Mouse (Mus musculus): Measurements from ENCODE around the gene Eef1g.
"Not testable (repeated sequence)": the region's sequence is repeated elsewhere in the genome, so short reads cannot be mapped to it uniquely, and the experiment has no call there.

The Eef1g gene

DNA sequence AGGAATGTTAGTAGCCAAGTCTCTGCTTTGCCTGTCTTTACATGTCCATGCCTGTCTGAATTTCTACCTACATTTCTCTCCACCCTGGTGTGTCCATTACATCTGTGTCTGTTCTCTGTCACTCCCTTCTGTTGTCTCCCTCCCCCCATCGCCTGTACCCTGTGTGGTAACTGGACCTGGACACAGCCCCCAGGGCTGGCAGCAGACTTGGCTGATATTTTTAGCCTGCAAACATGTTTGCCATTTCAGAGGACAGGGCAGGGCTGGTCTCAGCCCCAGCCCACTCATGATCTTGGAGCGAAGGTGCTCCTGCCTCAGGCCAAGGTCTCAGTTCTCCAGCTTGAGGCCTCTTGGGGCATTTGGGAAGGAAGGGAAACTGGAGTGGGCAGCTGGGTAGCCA lies 21.0 kb downstream of the Eef1g start:
- DNase-seq (ENCODE audit: low spot score): no peak

DNA sequence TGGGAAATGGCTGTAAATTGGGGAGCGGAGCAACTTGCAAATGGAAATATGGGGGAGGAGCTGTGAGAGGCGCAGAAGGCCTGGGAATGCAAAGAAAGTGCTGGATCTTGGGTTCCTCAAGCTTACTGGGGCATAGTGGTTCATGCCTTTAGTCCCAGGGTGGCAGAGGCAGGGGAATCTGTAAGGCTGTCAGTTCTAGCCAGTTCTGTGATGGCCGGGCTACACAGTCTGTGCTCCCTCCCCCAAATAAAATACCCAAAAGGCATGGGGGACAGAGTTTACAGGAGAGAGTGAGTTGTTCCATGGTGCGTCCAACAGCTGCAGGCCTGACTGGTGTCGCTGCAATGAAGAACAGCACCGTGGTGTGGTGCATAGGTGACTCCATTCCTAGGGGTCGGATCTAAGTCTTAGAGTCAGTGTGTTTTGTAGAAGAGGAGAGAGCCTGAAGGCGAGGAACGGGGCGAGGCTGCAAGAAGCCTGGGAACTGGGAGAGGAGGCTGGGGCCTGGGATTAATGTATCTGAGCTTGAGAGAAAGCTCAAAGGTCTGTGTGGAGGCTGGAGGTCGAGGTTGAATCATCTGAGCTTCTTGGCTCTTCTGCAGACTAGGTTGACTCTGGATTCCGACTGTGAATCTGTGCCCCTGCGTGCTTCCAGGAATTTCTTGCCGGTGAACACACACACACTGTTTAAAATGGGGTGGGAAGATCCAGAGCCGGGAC lies 21.7 kb downstream of the Eef1g start:
- DNase-seq (ENCODE audit: low spot score): no peak

DNA sequence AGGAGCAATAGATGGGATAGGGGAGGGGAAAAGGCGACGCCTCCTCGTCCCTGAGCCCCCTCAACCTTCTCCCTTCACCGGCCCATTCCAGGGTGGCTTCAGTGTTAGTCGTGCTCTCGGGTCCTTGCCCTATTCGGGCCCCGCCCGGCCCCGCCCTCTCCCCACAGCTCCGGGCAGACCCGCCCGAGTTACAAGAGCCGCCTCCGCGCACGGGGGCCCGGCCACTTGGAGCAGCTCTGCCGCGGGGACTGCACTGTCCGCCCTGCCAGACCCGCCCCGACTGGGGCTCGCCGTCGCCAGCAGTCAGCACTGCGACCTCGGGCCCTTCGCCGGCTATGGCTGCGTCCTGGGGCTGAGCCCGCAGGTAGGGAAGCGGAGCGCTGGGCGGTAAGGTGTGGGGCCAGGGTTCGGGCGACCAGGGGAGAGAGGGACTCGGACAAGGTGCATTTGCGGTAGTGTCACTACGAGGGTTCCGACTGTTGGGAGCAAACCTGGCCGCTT lies 22.3 kb downstream of the Eef1g start, which contains the start of gene Ahnak:
Gene Ahnak (plus strand): TSS at position 219 of the 501 bp plus-strand sequence.
- DNase-seq (ENCODE audit: low spot score): peak; percentile 75

- peak; percentile 87 for DNase-seq (ENCODE audit: low spot score)
Measured at GRCm38 (mm10) chr19:8989567-8990431, 23.0 kb downstream of the Eef1g start.

GRCm38 (mm10) chr19:8990432-8991102 lies 23.7 kb downstream of the Eef1g start:
- DNase-seq (ENCODE audit: low spot score): no peak

- no peak for DNase-seq (ENCODE audit: low spot score)
Measured at GRCm38 (mm10) chr19:8991245-8991870, 24.5 kb downstream of the Eef1g start.

- no peak for DNase-seq (ENCODE audit: low spot score)
Measured at GRCm38 (mm10) chr19:8991871-8992735, 25.3 kb downstream of the Eef1g start.

DNA sequence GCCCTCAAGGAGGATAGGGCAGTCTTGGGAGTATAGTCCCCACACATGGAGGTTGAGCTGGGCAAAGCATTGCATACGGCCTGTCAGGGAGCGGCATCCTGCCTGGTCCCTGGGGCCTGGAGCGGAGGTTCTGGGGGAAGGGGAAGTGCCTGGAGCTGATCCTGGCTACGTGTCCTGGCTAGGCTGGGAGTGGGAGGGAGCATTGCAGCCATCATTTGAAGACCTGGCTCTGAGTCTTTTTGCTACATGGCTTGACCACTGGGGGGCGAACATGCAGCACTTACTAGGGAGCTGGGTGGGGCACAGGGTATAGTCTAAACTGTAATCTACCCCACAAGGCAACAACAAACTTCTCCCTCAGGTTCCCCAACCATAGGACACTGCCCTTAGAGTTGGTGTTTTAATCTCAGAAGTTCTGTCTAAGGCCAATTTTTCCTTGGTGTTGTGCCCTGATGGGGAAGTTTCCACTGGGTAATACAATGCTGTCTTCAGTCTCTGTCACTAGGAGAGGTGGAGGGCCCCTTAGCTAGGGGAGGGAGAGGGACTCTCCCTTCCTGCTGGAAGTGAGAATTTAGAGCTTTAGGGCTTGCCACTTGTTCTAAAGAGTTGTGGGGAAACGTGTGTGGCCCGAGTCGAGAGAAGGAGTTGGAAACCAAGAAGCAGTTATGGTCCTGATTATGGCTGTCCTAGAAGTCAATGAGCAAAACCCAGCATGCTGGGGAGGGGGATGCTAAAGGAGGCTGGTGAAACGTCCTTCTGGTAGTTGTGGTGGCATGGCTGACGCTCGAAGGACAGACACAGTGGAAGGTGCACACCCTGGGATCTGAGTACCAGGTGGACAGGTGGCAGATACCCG lies 26.2 kb downstream of the Eef1g start:
- DNase-seq (ENCODE audit: low spot score): peak; percentile 69

DNA sequence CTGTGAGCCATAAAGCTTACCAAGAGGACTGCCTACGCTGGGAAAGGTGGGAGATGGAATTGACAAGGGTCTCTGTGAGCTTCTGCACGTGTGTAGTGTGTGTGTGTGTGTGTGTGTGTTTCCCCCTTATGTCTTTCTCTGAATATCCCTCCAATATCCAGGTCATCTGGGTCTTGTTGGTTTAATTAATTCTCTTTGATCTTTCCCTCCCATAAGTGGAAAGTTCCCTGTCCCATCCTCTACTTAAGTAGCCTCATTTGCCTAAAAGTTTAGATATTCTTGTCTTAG lies 26.7 kb downstream of the Eef1g start:
- no peak for DNase-seq (ENCODE audit: low spot score)

DNA sequence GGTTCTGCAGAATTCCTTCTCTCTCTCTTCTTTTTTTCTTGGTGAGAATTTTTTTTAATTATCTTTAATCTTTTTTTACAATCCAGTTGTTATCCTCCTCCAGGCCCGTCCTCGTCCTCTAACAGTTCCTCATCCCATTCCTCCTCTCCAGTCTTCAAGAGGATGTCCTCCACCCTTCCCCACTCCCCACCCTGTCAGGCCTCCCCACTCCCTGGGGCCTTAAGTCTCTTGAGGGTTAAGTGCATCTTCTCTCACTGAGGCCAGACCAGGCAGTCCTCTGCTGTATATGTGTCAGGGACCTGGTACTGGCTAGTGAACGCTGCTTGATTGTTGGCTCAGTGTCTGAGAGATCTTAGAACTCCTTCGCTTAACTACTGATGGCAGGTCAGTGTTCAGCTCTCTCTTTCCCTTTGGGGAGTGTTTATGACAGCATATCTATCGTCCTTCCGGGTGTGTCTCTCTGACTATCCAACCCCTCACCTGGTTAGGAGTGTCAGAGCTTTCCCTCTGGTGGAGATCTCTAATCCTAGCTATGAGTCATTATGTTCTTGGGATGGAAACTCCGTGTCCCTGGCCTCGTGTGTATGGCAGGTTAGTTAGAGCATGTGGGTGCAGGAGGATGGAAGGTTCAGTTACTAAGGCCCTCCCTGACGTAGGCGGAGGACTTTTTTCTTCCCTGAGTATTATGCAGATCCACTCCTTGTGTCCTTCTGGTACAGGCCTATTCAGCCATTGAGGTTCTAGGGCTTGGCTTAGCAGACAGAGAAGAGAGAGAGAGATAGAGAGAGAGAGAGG lies 28.2 kb downstream of the Eef1g start:
- DNase-seq (ENCODE audit: low spot score): no peak

DNA sequence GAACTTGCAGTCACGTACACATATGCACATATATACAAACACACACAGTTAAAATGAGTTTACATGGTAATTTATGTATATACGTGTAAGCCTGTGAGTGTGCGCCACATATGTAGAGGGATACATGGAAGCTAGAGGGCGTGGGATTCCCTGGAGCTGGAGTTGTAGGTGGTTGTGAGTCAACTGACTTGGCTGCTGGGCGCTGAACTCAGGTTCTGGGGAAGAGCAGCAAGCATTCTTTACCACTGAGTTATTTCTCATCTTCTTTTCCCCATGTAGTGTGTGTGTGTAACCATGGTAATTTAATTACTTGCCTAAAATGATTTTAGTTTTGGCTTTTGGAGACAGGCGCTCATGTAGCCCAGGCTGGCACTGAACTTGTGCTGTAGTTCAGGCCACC lies 29.8 kb downstream of the Eef1g start:
- no peak for DNase-seq (ENCODE audit: low spot score)

DNA sequence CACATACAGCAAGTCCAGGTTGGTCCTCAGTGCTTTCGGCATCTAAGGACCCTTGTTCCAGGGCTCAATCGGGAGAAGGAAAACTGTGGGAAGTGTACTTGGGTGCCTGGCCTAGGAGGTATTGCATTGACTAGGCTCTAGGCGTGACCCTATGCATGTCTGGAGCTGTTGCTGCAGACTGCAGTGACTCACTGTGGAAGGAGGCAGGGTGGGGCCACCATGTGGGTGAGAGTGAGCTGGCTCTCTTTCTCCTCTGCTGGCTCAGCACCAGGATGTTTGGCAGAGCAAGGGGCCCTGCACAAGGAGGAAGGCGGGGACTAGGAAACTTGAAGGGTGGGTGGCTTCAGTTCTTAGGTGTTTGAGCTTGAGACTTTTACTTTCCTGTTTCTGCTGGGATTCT lies 30.7 kb downstream of the Eef1g start:
- DNase-seq (ENCODE audit: low spot score): peak; percentile 84

GRCm38 (mm10) chr19:8998546-8998945 lies 31.7 kb downstream of the Eef1g start:
- DNase-seq (ENCODE audit: low spot score): no peak

GRCm38 (mm10) chr19:8999223-8999622 lies 32.4 kb downstream of the Eef1g start:
- DNase-seq (ENCODE audit: low spot score): no peak

DNA sequence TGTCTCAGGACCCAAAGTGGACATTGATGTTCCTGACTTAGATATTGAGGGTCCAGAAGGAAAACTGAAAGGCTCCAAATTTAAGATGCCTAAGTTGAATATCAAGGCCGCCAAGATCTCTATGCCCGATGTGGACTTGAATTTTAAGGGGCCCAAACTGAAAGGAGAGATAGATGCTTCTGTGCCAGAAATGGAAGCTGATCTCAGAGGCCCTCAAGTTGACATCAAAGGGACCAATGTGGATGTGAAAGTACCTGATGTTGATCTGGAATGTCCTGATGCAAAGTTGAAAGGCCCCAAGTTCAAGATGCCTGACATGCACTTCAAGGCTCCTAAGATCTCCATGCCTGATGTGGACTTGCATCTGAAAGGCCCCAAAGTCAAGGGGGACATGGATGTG lies 40.1 kb downstream of the Eef1g start:
- DNase-seq (ENCODE audit: low spot score): not testable (repeated sequence)

DNA sequence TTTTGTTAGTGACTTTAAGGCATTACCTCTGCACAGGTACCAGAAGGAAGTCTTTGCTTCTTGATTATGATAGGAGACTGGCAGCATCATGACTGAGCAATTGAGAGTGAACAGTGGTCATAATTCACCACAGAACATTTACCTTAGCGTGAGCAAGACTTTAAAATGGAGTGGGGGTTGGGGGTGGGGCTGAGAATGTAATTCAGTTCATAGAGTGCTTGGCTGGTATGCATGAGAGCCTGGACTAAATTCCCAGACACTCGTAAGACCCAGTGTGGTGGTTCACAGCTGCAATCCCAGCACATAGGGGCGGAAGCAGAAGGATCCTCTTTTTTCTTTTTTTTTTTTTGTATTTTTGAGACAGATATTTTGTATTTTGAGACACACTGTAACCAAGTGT lies 52.5 kb downstream of the Eef1g start:
- DNase-seq (ENCODE audit: low spot score): no peak

DNA sequence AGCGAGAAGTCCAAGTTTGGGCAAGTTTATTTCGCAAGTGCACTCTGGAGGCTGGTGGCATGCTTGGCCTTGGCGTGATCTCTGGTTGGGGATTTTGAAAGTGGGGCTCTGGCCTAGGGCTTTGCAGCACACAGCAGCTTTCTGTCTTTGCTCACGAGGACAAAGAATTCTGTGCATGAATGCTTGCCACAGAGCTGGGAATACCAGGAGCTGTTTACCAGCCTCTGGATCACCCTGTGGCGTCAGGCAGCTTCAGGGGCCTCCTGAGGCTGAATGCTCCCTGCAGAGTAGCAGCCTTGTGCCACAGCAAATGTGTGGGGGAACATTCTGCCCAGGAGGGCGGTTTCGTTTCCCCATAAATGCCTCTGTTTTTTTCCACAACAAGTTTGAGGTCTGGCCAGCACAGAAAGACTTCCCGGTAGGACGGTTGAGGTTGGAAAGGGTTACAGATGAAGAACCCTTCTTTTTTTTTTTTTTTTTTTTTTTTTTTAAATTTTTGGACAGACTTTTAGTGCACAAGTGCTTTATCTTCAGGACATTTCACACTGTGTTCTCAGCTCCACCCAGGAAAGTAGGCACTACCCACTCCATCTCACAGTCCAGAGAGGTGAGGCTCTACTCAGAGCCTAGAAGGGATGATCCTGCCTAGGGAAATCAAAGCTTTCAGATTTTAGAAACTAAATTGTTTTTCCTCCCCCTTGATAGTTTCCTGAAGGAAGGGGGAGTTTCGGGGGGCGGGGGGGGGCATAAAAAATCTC lies 56.4 kb downstream of the Eef1g start:
- DNase-seq (ENCODE audit: low spot score): peak; percentile 70

DNA sequence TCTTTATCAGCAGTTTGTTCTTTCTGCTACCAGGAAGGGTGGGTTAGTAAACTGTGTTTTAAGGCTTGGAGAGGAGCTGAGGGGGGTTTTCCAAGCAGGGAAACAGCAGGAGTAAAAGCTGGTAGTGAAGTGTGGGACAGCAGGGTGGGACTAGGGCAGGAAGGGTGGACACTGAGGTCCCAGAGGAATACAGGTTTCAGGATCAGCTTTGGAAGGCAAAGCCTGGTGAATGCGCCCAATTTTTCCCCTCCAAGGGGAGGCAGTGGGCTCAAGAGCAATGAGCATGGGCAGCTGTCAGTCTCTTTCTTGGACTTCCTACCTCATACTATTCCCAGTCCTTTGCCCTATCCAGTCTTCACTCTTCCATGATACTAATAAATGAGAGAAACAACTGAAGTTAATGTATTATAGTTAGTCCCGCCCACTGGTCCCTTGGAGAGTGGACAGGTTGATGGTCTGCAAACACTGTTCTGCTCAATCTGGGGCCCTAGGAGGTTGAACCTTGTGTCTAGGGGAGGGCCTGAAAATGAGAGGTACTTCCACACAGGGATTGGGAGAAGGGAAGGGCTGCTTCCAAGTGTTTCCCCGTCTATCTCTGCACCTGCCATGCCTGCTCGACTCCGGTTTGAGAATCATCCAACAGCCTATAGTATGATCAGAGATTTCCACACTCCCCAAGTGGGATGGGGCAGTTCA lies 58.9 kb downstream of the Eef1g start:
- DNase-seq (ENCODE audit: low spot score): no peak

All from ovary, adult 18-20 months (tissue).